Mouse (Mus musculus): Measurements from ENCODE around the gene Rad9b. TPM values are rescaled to one million over a fixed set of nuclear protein-coding genes. Genes with fewer than 3 reads are reported as not detected.

Gene Rad9b
- polyA plus RNA-seq, 2 experiments, result 9.7 to 17.3 TPM

DNA sequence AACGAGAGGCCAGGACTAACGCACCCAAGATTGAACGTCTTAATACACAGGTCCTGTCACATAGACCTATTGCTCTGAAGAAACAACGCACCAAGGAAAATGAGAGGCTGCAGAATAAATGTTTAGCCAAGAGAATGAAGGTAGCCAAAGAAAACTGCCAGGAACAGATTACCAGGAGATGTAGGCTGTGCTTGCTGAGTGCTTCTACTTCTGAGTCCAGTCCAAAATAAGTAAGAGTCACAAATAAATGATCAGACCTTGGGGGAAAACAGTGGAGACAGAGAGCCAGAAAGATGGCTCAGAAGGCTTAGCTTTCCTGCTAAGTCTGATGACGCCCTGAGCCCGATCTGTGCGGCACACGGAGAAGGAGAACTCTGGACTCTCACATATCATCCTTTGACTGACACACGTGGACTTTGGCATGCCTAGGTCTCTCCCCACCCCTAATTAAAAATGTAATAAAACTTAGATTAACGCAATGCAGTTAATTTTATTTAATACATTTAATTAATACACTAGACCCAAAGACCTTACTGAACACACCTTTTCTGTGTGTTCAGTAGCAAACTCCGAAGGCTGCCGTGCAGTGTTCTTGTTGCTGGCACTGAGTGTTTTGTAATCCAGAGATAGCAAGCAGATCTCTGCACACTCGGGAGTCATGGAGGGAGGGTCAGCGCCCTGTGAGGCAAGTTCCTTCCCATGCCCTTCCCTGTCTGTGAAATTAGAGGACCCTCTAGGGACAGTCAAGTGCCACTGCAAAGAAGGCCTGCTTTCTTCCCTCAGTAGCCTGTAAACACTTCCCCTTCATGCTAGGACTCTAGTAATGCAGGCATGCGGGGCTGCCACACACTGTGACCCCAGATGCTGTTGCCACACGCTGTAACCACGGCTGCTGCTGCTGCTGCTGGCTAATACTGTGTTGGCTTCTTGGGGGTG is 51.0 kb downstream of the Rad9b start:
- DNase-seq (ENCODE audit: low spot score) (no peak), ATAC-seq (ENCODE audit: low FRiP score, low read depth) (peak; percentile 53; the same call in 1 of the 2 replicates)
- H3K27me3 ChIP-seq (ENCODE audit: control insufficient read depth, insufficient read depth, low read length), result no peaks in the 10 kb centered on the region
- H3K27ac ChIP-seq (replicated peaks; ENCODE audit: low read depth, low read length), result peak overlapping the region; percentile 48
- H3K4me3 ChIP-seq (replicated peaks; ENCODE audit: low read length), result no peak overlapping the region
- peak overlapping the region; percentile 18; the same call in 1 of the 2 replicates for H3K9ac ChIP-seq (ENCODE audit: low read depth, low read length, severe bottlenecking)
- H3K4me1 ChIP-seq (ENCODE audit: control insufficient read depth, insufficient read depth, low read length), result peaks cover 9% of the 10 kb centered on the region
- H3K9me3 ChIP-seq (ENCODE audit: control insufficient read depth, low read length), result no peaks in the 10 kb centered on the region
- no peak overlapping the region for H3K4me2 ChIP-seq (replicated peaks; ENCODE audit: low read depth, low read length, severe bottlenecking)
- WGBS, result 58% methylated on average over 17 of the region's 17 CpGs
- no peak for TF ChIP-seq POLR2A (IDR thresholded peaks at IDR 0.05; ENCODE audit: borderline replicate concordance, extremely low read depth, insufficient read depth, insufficient read length)
- peaks cover 3% of the 10 kb centered on the region for H3K36me3 ChIP-seq (ENCODE audit: control insufficient read depth, insufficient read depth, low read length)

DNA sequence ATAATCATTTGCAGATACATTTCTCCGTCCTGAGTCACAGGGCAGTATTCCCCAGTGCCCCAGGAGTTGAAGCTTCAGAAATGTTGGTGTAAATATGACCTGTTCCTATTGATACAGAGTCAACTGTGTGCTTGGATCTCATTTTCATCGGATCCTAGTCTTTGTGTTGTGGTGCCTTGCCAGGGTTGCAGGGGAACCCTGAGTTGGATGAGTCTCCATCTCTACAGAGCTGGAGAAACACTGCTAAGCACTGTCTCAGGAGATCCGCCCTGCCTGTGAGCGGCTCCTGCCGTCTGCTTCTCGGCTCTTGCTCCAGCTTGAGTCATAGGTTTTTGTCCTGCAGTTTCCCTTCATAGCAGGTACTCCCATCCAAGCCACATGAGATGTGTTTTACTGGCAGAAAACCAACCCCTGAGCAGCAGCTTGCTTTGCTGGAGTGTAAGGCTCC is 53.9 kb downstream of the Rad9b start:
- DNase-seq (ENCODE audit: low spot score) (no peak), ATAC-seq (ENCODE audit: low FRiP score, low read depth) (no peak)
- Histone ChIP-seq H3K9me3 (ENCODE audit: control insufficient read depth, low read length) (no peaks in the 10 kb centered on the region), H3K27ac (replicated peaks; ENCODE audit: low read depth, low read length) (no peak overlapping the region), H3K27me3 (ENCODE audit: control insufficient read depth, insufficient read depth, low read length) (no peaks in the 10 kb centered on the region), H3K4me1 (ENCODE audit: control insufficient read depth, insufficient read depth, low read length) (peaks cover 9% of the 10 kb centered on the region), H3K4me2 (replicated peaks; ENCODE audit: low read depth, low read length, severe bottlenecking) (no peak overlapping the region), H3K9ac (ENCODE audit: low read depth, low read length, severe bottlenecking) (no peak overlapping the region), H3K4me3 (replicated peaks; ENCODE audit: low read length) (no peak overlapping the region), H3K36me3 (ENCODE audit: control insufficient read depth, insufficient read depth, low read length) (no peaks in the 10 kb centered on the region; the same call in 1 of the 2 replicates)
- TF ChIP-seq POLR2A (IDR thresholded peaks at IDR 0.05; ENCODE audit: borderline replicate concordance, extremely low read depth, insufficient read depth, insufficient read length), result no peak
- 75% methylated on average over 6 of the region's 6 CpGs for WGBS

DNA sequence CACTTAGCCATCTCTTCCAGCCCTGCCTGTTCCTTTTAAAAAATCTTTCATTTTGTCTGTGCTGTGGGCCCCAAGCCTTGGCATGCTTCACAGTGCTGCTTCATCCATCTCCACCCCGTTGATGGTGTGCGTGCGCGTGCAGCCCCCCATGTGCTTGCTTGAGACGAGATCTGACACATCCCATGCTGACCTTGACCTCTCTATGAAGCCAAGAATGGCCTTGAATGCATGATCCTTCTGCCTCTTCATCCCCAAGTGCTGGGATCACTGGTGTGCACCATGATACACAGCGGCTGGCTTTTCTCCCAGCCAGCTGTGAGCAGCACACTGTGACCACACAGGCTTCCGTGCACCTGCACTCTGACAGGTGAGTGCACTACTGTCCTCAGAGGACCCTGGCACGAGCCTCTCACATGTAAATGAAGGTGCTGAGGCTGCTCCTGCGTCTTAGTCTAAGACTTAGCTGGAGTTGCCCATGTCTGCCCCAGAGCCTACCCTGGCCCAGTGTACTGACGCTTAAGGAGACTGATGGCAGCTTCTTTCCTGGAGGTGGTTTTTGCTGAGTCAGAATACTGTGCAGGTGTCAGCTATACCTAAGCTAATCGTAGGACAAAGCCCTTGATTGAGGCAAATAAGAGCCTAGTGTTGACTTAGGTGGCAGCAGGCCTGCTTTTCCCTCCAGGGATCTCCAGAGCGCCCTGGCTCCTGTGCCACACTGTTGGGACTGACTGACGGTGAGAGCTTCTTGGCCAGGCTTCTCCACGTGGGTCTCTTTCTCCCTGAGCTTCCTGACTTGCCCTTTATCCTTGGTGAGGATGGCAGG is 58.7 kb downstream of the Rad9b start:
- no peaks in the 10 kb centered on the region; the same call in 1 of the 2 replicates for H3K4me1 ChIP-seq (ENCODE audit: control insufficient read depth, insufficient read depth, low read length)
- H3K9ac ChIP-seq (ENCODE audit: low read depth, low read length, severe bottlenecking), result no peak overlapping the region
- WGBS, result 81% methylated on average over 14 of the region's 14 CpGs
- H3K4me2 ChIP-seq (replicated peaks; ENCODE audit: low read depth, low read length, severe bottlenecking), result no peak overlapping the region
- ATAC-seq (ENCODE audit: low FRiP score, low read depth) (no peak), DNase-seq (ENCODE audit: low spot score) (no peak)
- H3K27ac ChIP-seq (replicated peaks; ENCODE audit: low read depth, low read length), result no peak overlapping the region
- H3K4me3 ChIP-seq (replicated peaks; ENCODE audit: low read length), result no peak overlapping the region
- no peaks in the 10 kb centered on the region for H3K27me3 ChIP-seq (ENCODE audit: control insufficient read depth, insufficient read depth, low read length)
- no peak for TF ChIP-seq POLR2A (IDR thresholded peaks at IDR 0.05; ENCODE audit: borderline replicate concordance, extremely low read depth, insufficient read depth, insufficient read length)
- H3K36me3 ChIP-seq (ENCODE audit: control insufficient read depth, insufficient read depth, low read length), result no peaks in the 10 kb centered on the region; the same call in 1 of the 2 replicates
- H3K9me3 ChIP-seq (ENCODE audit: control insufficient read depth, low read length), result no peaks in the 10 kb centered on the region

DNA sequence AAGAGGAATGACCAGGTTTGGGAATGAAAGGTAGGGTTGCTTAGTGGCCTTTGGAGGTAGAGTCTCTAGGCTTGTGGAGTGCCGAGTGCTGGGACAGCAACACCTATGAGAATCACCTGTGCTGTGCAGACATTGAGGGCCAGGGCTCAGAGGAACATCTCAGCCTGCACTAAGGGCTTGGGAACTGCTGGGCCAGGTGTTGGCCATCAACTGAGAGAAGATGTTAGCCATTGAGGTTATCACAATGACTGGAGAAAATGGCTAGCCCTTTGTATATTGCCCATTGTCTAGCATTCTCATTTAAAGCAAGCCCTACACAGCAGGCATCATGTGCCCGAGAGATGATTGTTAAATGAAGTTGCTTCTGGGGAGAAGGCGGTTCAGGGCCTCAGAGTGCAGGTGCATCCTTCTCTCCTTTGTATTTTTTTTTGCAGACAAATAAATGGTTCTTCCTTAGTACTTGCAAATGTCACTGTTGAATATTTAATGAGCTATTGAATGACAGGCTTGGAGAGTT is 59.8 kb downstream of the Rad9b start:
- no peak overlapping the region for H3K9ac ChIP-seq (ENCODE audit: low read depth, low read length, severe bottlenecking)
- H3K27me3 ChIP-seq (ENCODE audit: control insufficient read depth, insufficient read depth, low read length), result no peaks in the 10 kb centered on the region
- WGBS, result 80% methylated on average over 3 of the region's 3 CpGs
- no peak for DNase-seq (ENCODE audit: low spot score)
- H3K27ac ChIP-seq (replicated peaks; ENCODE audit: low read depth, low read length), result no peak overlapping the region
- TF ChIP-seq POLR2A (IDR thresholded peaks at IDR 0.05; ENCODE audit: borderline replicate concordance, extremely low read depth, insufficient read depth, insufficient read length), result no peak
- peaks cover 2% of the 10 kb centered on the region; the same call in 1 of the 2 replicates for H3K36me3 ChIP-seq (ENCODE audit: control insufficient read depth, insufficient read depth, low read length)
- no peaks in the 10 kb centered on the region; the same call in 1 of the 2 replicates for H3K4me1 ChIP-seq (ENCODE audit: control insufficient read depth, insufficient read depth, low read length)
- no peak overlapping the region for H3K4me2 ChIP-seq (replicated peaks; ENCODE audit: low read depth, low read length, severe bottlenecking)
- H3K4me3 ChIP-seq (replicated peaks; ENCODE audit: low read length), result no peak overlapping the region
- no peak for ATAC-seq (ENCODE audit: low FRiP score, low read depth)
- no peaks in the 10 kb centered on the region for H3K9me3 ChIP-seq (ENCODE audit: control insufficient read depth, low read length)

DNA sequence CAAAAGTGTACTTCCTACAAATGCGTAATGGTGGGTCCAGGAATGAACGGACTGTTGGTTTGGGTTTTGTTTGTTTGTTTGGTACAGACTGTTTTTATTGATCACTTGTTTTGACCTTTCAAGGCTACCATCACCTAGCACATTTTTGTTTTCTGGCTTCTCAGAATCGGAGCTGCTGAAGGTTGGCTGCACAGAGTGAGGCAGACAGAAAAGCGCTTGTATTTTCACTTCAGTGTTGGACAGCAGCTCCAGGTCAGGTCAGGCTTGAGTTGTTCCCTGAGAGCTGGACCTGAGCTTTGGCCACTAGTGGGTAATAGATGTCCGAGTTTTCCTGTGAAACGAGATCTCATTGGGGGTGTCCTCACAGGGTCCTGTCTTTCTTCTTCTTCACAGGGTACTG is 60.9 kb downstream of the Rad9b start:
- ATAC-seq (ENCODE audit: low FRiP score, low read depth), result no peak
- Histone ChIP-seq H3K4me2 (replicated peaks; ENCODE audit: low read depth, low read length, severe bottlenecking) (no peak overlapping the region), H3K9me3 (ENCODE audit: control insufficient read depth, low read length) (no peaks in the 10 kb centered on the region), H3K36me3 (ENCODE audit: control insufficient read depth, insufficient read depth, low read length) (peaks cover 5% of the 10 kb centered on the region; the same call in 1 of the 2 replicates), H3K4me1 (ENCODE audit: control insufficient read depth, insufficient read depth, low read length) (no peaks in the 10 kb centered on the region; the same call in 1 of the 2 replicates), H3K27ac (replicated peaks; ENCODE audit: low read depth, low read length) (no peak overlapping the region), H3K4me3 (replicated peaks; ENCODE audit: low read length) (no peak overlapping the region), H3K27me3 (ENCODE audit: control insufficient read depth, insufficient read depth, low read length) (no peaks in the 10 kb centered on the region), H3K9ac (ENCODE audit: low read depth, low read length, severe bottlenecking) (no peak overlapping the region)
- 78% methylated on average over 6 of the region's 6 CpGs for WGBS
- no peak for DNase-seq (ENCODE audit: low spot score)
- TF ChIP-seq POLR2A (IDR thresholded peaks at IDR 0.05; ENCODE audit: borderline replicate concordance, extremely low read depth, insufficient read depth, insufficient read length), result no peak

Measured in limb, embryonic 14.5 days (tissue).